Mouse (Mus musculus) thymus, adult 2 months (tissue): ENCODE data around the gene Tmem184b.

Source experiments
- CTCF ChIP-seq: fragments of 200-500 bp; IDR thresholded peaks from 2 replicates; pipeline ENCODE4 v1.5.1; 2012; ENCODE audit warnings: mild to moderate bottlenecking, control low read depth, low read length, moderate library complexity, borderline replicate concordance; ENCODE audit not compliant: control insufficient read depth, poor library complexity, insufficient read depth; ENCODE audit errors: extremely low read depth
- POLR2A ChIP-seq: fragments of 200-500 bp; IDR thresholded peaks from 2 replicates; pipeline ENCODE4 v1.6.1; 2012; ENCODE audit warnings: mild to moderate bottlenecking, low read length, control low read depth, moderate library complexity; ENCODE audit not compliant: control insufficient read depth, poor library complexity, insufficient read depth; ENCODE audit errors: extremely low read depth

DNA sequence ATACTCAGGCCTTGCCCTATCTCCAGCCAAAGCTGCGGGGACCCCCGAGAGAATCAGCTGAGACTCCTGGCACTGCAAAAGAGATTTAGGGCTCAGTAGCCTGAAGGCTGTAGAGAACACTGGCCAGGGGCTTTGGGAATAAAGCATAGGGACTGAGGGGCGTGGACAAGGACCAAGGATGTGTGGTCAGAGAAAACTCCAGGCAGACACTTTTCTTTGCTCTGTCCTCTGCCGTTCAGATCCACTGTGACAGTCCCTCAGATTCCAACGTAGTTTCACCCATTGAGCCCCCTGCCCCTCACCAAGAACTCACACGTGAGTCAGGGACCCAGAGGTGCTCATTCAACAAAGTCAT is 38.9 kb upstream of the Tmem184b start:
- no peak for TF ChIP-seq POLR2A
- TF ChIP-seq CTCF, result no peak
